Mouse (Mus musculus): ENCODE measurements around the gene Cacna1c.
A peak's percentile ranks its signal among the peaks of the same experiment; 100 is the strongest.

Gene Cacna1c

GRCm38 (mm10) chr6:118736491-118736890, 459.7 kb downstream of the Cacna1c start:
- peak in 1 of 2 experiments; percentile 67 for DNase-seq

GRCm38 (mm10) chr6:118735145-118735544, 461.1 kb downstream of the Cacna1c start:
- no peak for DNase-seq

GRCm38 (mm10) chr6:118731937-118732336, 464.3 kb downstream of the Cacna1c start:
- DNase-seq, result no peak

- peak; percentile 88 to 95 for DNase-seq
These were observed 471.3 kb downstream of the Cacna1c start for GRCm38 (mm10) chr6:118724908-118725307.

GRCm38 (mm10) chr6:118724388-118724787, 471.8 kb downstream of the Cacna1c start:
- DNase-seq, result no peak

GRCm38 (mm10) chr6:118722336-118722735, 473.9 kb downstream of the Cacna1c start:
- DNase-seq, result no peak

GRCm38 (mm10) chr6:118719486-118719885, 476.7 kb downstream of the Cacna1c start:
- DNase-seq, result no peak

- peak; percentile 77 to 83 for DNase-seq
These were observed 482.9 kb downstream of the Cacna1c start for GRCm38 (mm10) chr6:118713286-118713685.

GRCm38 (mm10) chr6:118711677-118712322, 484.4 kb downstream of the Cacna1c start:
- no peak for DNase-seq

GRCm38 (mm10) chr6:118707066-118707465, 489.2 kb downstream of the Cacna1c start:
- peak; percentile 50 to 63 for DNase-seq

- DNase-seq, result peak; percentile 64 to 82
These were observed 490.4 kb downstream of the Cacna1c start for GRCm38 (mm10) chr6:118705840-118706239.

- DNase-seq, result no peak
These were observed 501.6 kb downstream of the Cacna1c start for GRCm38 (mm10) chr6:118694626-118695025.

GRCm38 (mm10) chr6:118689447-118689846, 506.8 kb downstream of the Cacna1c start:
- peak in 1 of 2 experiments; percentile 32 for DNase-seq

GRCm38 (mm10) chr6:118688856-118689255, 507.4 kb downstream of the Cacna1c start:
- no peak for DNase-seq

GRCm38 (mm10) chr6:118680814-118681213, 515.4 kb downstream of the Cacna1c start:
- peak; percentile 51 to 52 for DNase-seq

- DNase-seq, result no peak
These were observed 518.2 kb downstream of the Cacna1c start for GRCm38 (mm10) chr6:118678031-118678430.

GRCm38 (mm10) chr6:118677306-118677705, 518.9 kb downstream of the Cacna1c start:
- DNase-seq, result no peak

- peak in 1 of 2 experiments; percentile 45 for DNase-seq
These were observed 521.4 kb downstream of the Cacna1c start for GRCm38 (mm10) chr6:118674781-118675180.

GRCm38 (mm10) chr6:118673974-118674695, 522.1 kb downstream of the Cacna1c start:
- peak; percentile 55 to 59 for DNase-seq

GRCm38 (mm10) chr6:118653331-118653730, 542.9 kb downstream of the Cacna1c start:
- no peak for DNase-seq

GRCm38 (mm10) chr6:118649121-118649783, 547.0 kb downstream of the Cacna1c start:
- DNase-seq, result no peak

GRCm38 (mm10) chr6:118646265-118647061, 549.8 kb downstream of the Cacna1c start:
- DNase-seq, result peak; percentile 93 to 95

GRCm38 (mm10) chr6:118644866-118645265, 551.4 kb downstream of the Cacna1c start:
- DNase-seq, result peak; percentile 52 to 55
